ENCODE assay signal across 14 mouse cellular contexts in genomic region chr2:164098603-164099250, GRCm38 (mm10). TPM values are rescaled to one million over a fixed set of nuclear protein-coding genes. Genes with fewer than 3 reads are reported as not detected.
A peak's percentile ranks its signal among the peaks of the same experiment; 100 is the strongest.
DNase-seq lines count a peak whose midpoint lies in the region; ATAC-seq lines count a peak whose summit lies in the region.
"Had no signal": no experiment of that assay in that cellular context is flagged by ENCODE, and none has a peak within 500 bp of the region (broad histone marks: within the 10 kb centered on the region; RNA-seq: fewer than 3 reads in every experiment).

No protein-coding gene starts in this region.

- ATAC-seq in erythroid progenitor cell, adult 5-6 weeks (replicated peaks; ENCODE audit: low FRiP score, poor library complexity, severe bottlenecking), result no peak
- ATAC-seq: liver, embryonic 12.5 days; Patski had no signal

- intact Hi-C loops in left cerebral cortex, postnatal 14 days (cut with DNase I), result no loop called here
- intact Hi-C loops in left cerebral cortex, postnatal 10 days (cut with DNase I), result no loop called here

- peak; percentile 64 for DNase-seq in gastrocnemius, adult 18-20 months (ENCODE audit: low spot score)
- no peak for DNase-seq in gastrocnemius, postnatal 4 days (ENCODE audit: low spot score in 2 of 2)
- DNase-seq in left cerebral cortex, postnatal 14 days (ENCODE audit: low spot score in 2 of 2), result peak; percentile 35 to 61
- DNase-seq in left cerebral cortex, postnatal 10 days (ENCODE audit: extremely low spot score in 1 of 2, low spot score in 2 of 2), result no peak
- DNase-seq in cerebellum, postnatal 10 days, result peak; percentile 70 to 76
- DNase-seq in right cerebral cortex, postnatal 36 days (ENCODE audit: low spot score in 2 of 2), result peak; percentile 37 to 48
- DNase-seq: B cell, adult 2 months; heart, postnatal 10 days; kidney, adult 11 months; kidney, postnatal 10 days; thymus, postnatal 25 days had no signal

RNA-seq across cellular contexts. Expression of gene Tomm34, which starts 27.8 kb away (rescaled TPM):
- 10 to 100 TPM; 15.8 to 16.3 TPM for total RNA-seq in gastrocnemius, adult 18-20 months (2021)
- total RNA-seq in gastrocnemius, postnatal 4 days (2021), result 10 to 100 TPM; 25.2 to 25.4 TPM
- total RNA-seq in left cerebral cortex, postnatal 14 days (2021), result 10 to 100 TPM; 40.8 to 43.6 TPM
- 10 to 100 TPM; 34.9 to 35.5 TPM for total RNA-seq in left cerebral cortex, postnatal 10 days (2021)
- 17.3 and 21.8 TPM in 2 replicates for total RNA-seq in erythroid progenitor cell, adult 5-6 weeks (2015; ENCODE audit: low replicate concordance)
- 9.9 and 10.2 TPM in 2 replicates for total RNA-seq in erythroid progenitor cell, adult 5-6 weeks (2017; ENCODE audit: low replicate concordance)

RNA-seq across cellular contexts. Expression of gene Stk4, which starts 28.6 kb away (rescaled TPM):
- total RNA-seq in gastrocnemius, adult 18-20 months (2021), result 1 to 10 TPM; 8.3 to 9.2 TPM
- total RNA-seq in gastrocnemius, postnatal 4 days (2021), result 10 to 100 TPM; 19.1 to 21.3 TPM
- 10 to 100 TPM; 32.2 to 35.6 TPM for total RNA-seq in left cerebral cortex, postnatal 14 days (2021)
- total RNA-seq in left cerebral cortex, postnatal 10 days (2021), result 10 to 100 TPM; 32.9 to 34.8 TPM
- 58.7 and 62.5 TPM in 2 replicates for total RNA-seq in erythroid progenitor cell, adult 5-6 weeks (2015; ENCODE audit: low replicate concordance)
- 40.8 and 74.2 TPM in 2 replicates for total RNA-seq in erythroid progenitor cell, adult 5-6 weeks (2017; ENCODE audit: low replicate concordance)

Comparison
In these comparisons a context has a peak if more than half of its experiments do, and no peak if none do; other contexts are left out.
1. DNase-seq: peak in gastrocnemius, adult 18-20 months (single experiment), left cerebral cortex, postnatal 14 days (2 of 2), cerebellum, postnatal 10 days (2 of 2) and right cerebral cortex, postnatal 36 days (2 of 2); none in gastrocnemius, postnatal 4 days (0 of 2) and left cerebral cortex, postnatal 10 days (0 of 2).